Mouse (Mus musculus) forebrain, postnatal 0 days (tissue): ENCODE measurements around the gene Steap2. TPM values are rescaled to one million over a fixed set of nuclear protein-coding genes. Genes with fewer than 3 reads are reported as not detected.

Experiments used
- ATAC-seq: fragments of 200-750 bp; cut with Nextera tagmentation; 2 replicates; pipeline ENCODE4 v1.8.0; 2017; ENCODE audit warnings: mild to moderate bottlenecking, moderate library complexity
- DNase-seq: peaks from one replicate; pipeline ENCODE4 v3.0.0-alpha.2; 2015
- H3K27ac ChIP-seq: fragments of 300-500 bp; sonication (generic); 2 replicates; pipeline ENCODE4 v1.5.1; 2014; ENCODE audit warnings: low read depth, mild to moderate bottlenecking, antibody characterized with exemption, low read length, moderate library complexity, mixed read lengths
- H3K27me3 ChIP-seq: fragments of 300-500 bp; sonication (generic); 2 replicates; pipeline ENCODE4 v1.6.1; 2014; ENCODE audit warnings: mild to moderate bottlenecking, low read length, mixed read lengths; ENCODE audit not compliant: insufficient read depth
- H3K36me3 ChIP-seq: fragments of 300-500 bp; sonication (generic); 2 replicates; pipeline ENCODE4 v1.6.1; 2014; ENCODE audit warnings: mild to moderate bottlenecking, moderate library complexity; ENCODE audit not compliant: insufficient read depth
- H3K4me1 ChIP-seq: fragments of 300-500 bp; sonication (generic); 2 replicates; pipeline ENCODE4 v1.6.1; 2014; ENCODE audit warnings: antibody characterized with exemption; ENCODE audit not compliant: insufficient read depth
- H3K4me2 ChIP-seq: fragments of 300-500 bp; sonication (generic); 2 replicates; pipeline ENCODE4 v1.6.1; 2014; ENCODE audit warnings: low read depth, mild to moderate bottlenecking, moderate library complexity
- H3K4me3 ChIP-seq: fragments of 300-500 bp; sonication (generic); 2 replicates; pipeline ENCODE4 v1.5.1; 2014; ENCODE audit warnings: low read depth, low read length, mixed read lengths
- H3K9ac ChIP-seq: fragments of 300-500 bp; sonication (generic); 2 replicates; pipeline ENCODE4 v1.6.1; 2014; ENCODE audit warnings: mild to moderate bottlenecking
- H3K9me3 ChIP-seq: fragments of 300-500 bp; sonication (generic); 2 replicates; pipeline ENCODE4 v1.6.1; 2016; ENCODE audit warnings: low read length
- CTCF ChIP-seq: sonication (generic); IDR thresholded peaks from 2 replicates; pipeline ENCODE4 v1.5.1; 2016; ENCODE audit warnings: antibody characterized with exemption, control low read depth, low read depth
- WGBS: fragments of 180-500 bp; shearing (Covaris S2); extraction: QIAGEN DNeasy Blood & Tissue Kit; methylation state at CpG from one replicate; pipeline ENCODE4 v1.1.7; 2014; 5-methylcytosine and 5-hydroxymethylcytosine counted together
- polyA plus RNA-seq: library from polyadenylated mRNA; unstranded; fragments of >200 nt; fragmentation: Nextera tagmentation; extraction: Ambion mirVana; gene quantifications from 2 replicates; pipeline ENCODE4 v1.2.1, GENCODE M21; 2015
- total RNA-seq: library from RNA; depleted of rRNA; stranded (reverse); fragments of >200 nt; gene quantifications from 2 replicates; pipeline ENCODE4 v1.2.3, GENCODE M21; 2014

Gene Steap2
- total and polyA plus RNA-seq, 2 experiments from 2014 or later: 3.0 to 7.3 TPM

- H3K9me3 ChIP-seq: no peaks in the 10 kb centered on the region
- TF ChIP-seq CTCF: no peak
- 0 out of 2 replicates have a peak, but pooled peaks cover 4% of the 10 kb centered on the region for H3K36me3 ChIP-seq
- 82% methylated on average over 7 of the region's 7 CpGs for WGBS
- no peak overlapping the region for H3K4me3 ChIP-seq
- ATAC-seq: no peak
- H3K9ac ChIP-seq: no peak overlapping the region
- H3K4me1 ChIP-seq: no peaks in the 10 kb centered on the region
- no peak overlapping the region for H3K27ac ChIP-seq
- DNase-seq: no peak
- no peak overlapping the region for H3K4me2 ChIP-seq
- H3K27me3 ChIP-seq: no peaks in the 10 kb centered on the region
Measured at GRCm38 (mm10) chr5:5668920-5669319, 25.5 kb downstream of the Steap2 start.

GRCm38 (mm10) chr5:5664371-5664926, 29.9 kb downstream of the Steap2 start:
- TF ChIP-seq CTCF: no peak
- no peaks in the 10 kb centered on the region for H3K27me3 ChIP-seq
- H3K4me2 ChIP-seq: peak overlapping the region; percentile 96
- 0 out of 2 replicates have a peak overlapping the region, but pooled peaks have one; percentile 62 for H3K27ac ChIP-seq
- H3K4me3 ChIP-seq: peak overlapping the region; percentile 92
- no peaks in the 10 kb centered on the region for H3K9me3 ChIP-seq
- H3K36me3 ChIP-seq: 0 out of 2 replicates have a peak, but pooled peaks cover 4% of the 10 kb centered on the region
- peak; percentile 7 for DNase-seq
- WGBS: 43% methylated on average over 6 of the region's 6 CpGs
- ATAC-seq: peak; percentile 8; the same call in 1 of the 2 replicates
- peak overlapping the region; percentile 64 for H3K9ac ChIP-seq
- 0 out of 2 replicates have a peak, but pooled peaks cover 4% of the 10 kb centered on the region for H3K4me1 ChIP-seq

DNA sequence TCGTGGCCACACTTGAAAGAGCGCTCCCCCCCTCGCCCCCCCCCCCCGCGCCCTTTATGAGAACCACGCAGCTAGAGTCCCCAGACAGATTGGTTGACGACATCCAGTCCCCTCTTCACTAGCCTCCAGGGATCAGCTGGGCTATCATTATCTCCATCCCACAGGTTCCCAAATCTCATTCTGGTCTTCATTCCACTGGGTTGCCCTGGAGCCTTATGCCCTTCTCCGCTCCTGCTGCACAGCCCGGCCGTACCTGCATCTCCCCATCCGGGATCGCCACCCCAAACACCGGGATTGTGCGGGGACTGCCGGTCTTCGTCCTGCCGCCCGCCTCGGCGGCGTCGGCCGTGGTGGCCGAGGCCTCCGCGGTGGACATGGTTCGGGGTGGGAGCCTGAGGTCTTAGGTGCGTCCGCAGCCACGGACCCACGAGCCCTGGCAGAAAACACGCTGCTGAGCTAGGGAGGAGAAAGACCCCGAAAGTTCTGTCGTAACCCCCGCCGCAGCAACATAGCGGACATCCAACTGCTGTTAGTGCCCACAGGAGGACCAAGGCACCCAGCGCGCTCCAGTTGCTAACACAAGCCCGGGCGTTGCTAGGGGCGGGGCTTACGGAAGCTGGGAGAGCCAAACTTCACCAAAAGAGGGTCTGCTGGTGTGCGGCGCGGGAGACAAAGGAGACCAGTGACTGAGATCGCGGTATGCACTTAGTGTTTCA, 30.6 kb downstream of the Steap2 start, which contains the start of gene Cfap69:
Gene Cfap69 (minus strand): TSS at position 585 of the 716 bp plus-strand sequence.
- TF ChIP-seq CTCF: 0 out of 2 replicates have a peak, but pooled peaks have one; percentile 24

DNA sequence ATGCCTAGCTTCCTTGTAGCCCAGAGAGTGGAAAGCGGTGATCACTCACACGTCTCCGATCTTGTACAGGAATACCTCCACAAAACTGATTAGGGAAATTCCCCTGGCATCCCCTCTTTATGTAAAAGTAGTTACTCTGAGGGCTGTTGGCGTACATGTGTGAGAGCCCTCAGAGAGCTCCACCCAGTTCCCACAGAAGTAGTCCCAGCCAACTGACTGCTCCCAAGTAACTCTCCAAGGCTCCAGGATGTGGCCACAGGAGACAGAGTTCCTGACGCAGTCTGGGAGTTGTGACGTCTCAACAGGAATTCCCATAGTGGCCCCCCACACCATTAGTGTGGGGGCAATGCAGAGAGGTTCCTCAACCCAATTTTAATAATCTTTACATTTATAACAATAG, 31.3 kb downstream of the Steap2 start:
- peak overlapping the region; percentile 96 for H3K4me2 ChIP-seq
- WGBS: 41% methylated on average over 6 of the region's 6 CpGs
- H3K27me3 ChIP-seq: no peaks in the 10 kb centered on the region
- no peak overlapping the region for H3K27ac ChIP-seq
- ATAC-seq: no peak
- TF ChIP-seq CTCF: no peak
- 0 out of 2 replicates have a peak, but pooled peaks cover 4% of the 10 kb centered on the region for H3K4me1 ChIP-seq
- H3K36me3 ChIP-seq: no peaks in the 10 kb centered on the region
- H3K9me3 ChIP-seq: no peaks in the 10 kb centered on the region
- H3K9ac ChIP-seq: peak overlapping the region; percentile 64
- peak overlapping the region; percentile 92 for H3K4me3 ChIP-seq
- DNase-seq: no peak

More for the DNA sequence above, 30.6 kb downstream of the Steap2 start, which contains the start of gene Cfap69:
- under 1% methylated on average over 48 of the region's 48 CpGs for WGBS
- Histone ChIP-seq H3K9me3 (no peaks in the 10 kb centered on the region), H3K9ac (peak within 1 kb of the TSS; percentile 64), H3K27me3 (no peaks in the 10 kb centered on the region), H3K27ac (0 out of 2 replicates have a peak within 1 kb of the TSS, but pooled peaks have one; percentile 62), H3K4me3 (peak within 1 kb of the TSS; percentile 92), H3K4me1 (0 out of 2 replicates have a peak, but pooled peaks cover 4% of the 10 kb centered on the region), H3K4me2 (peak within 1 kb of the TSS; percentile 96), H3K36me3 (0 out of 2 replicates have a peak, but pooled peaks cover 1% of the 10 kb centered on the region)
- ATAC-seq (peak; percentile 98), DNase-seq (peak; percentile 92)

DNA sequence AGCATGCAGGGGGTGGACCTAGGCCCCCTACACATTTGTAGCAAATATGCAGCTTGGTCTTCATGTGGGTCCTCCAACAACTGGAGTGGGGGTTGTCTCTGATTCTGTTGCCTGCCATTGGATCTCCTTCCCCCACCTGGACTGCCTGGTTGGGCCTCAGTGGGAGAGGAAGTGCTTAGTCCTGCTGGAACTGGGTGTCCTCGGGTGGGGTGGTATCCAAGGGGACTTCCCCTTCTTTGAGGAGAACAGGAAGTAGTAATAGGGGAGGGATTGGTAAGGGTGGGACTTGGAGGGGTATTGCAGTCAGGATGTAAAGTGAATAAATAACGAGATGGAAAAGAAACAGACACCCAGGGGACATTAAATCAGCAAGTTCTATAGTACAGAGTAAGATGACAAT, 35.7 kb downstream of the Steap2 start:
- H3K9ac ChIP-seq: no peak overlapping the region
- no peak for ATAC-seq
- H3K4me3 ChIP-seq: no peak overlapping the region
- H3K4me1 ChIP-seq: 0 out of 2 replicates have a peak, but pooled peaks cover 4% of the 10 kb centered on the region
- 51% methylated on average over 2 of the region's 2 CpGs for whole genome bisulfite sequencing
- no peaks in the 10 kb centered on the region for H3K36me3 ChIP-seq
- no peak for TF ChIP-seq CTCF
- no peak for DNase-seq
- H3K27ac ChIP-seq: no peak overlapping the region
- H3K4me2 ChIP-seq: no peak overlapping the region
- no peaks in the 10 kb centered on the region for H3K27me3 ChIP-seq
- no peaks in the 10 kb centered on the region for H3K9me3 ChIP-seq

- no peak overlapping the region for H3K9ac ChIP-seq
- TF ChIP-seq CTCF: no peak
- ATAC-seq (no peak), DNase-seq (no peak)
- no peak overlapping the region for H3K4me2 ChIP-seq
- no peak overlapping the region for H3K27ac ChIP-seq
- 0 out of 2 replicates have a peak, but pooled peaks cover under 1% of the 10 kb centered on the region for H3K4me1 ChIP-seq
- no peaks in the 10 kb centered on the region for H3K9me3 ChIP-seq
- no peaks in the 10 kb centered on the region for H3K27me3 ChIP-seq
- H3K4me3 ChIP-seq: no peak overlapping the region
- H3K36me3 ChIP-seq: no peaks in the 10 kb centered on the region
- 79% methylated on average over 2 of the region's 2 CpGs for WGBS
Measured at GRCm38 (mm10) chr5:5657932-5658331, 36.4 kb downstream of the Steap2 start.
